8 mouse cellular contexts compared by ENCODE assay signal in the genomic region with DNA sequence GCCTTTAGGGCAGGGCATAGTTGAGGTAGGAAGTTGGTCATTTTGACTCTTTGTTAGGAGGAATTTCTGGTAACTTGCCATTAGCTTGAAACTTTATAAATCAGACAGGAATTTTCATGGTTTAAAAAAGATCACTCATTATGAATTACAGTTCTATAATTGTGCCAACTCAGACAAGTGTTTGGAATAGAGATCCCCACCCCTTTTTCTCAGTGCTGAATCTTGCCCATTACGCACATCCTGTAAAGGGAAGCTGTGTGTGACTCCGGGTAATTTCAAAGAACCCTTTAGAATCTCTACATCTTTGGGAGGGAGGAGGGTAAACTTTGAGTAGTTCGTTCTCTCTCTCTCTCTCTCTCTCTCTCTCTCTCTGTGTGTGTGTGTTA. TPM values are rescaled to one million over a fixed set of nuclear protein-coding genes. Genes with fewer than 3 reads are reported as not detected.
A peak's percentile ranks its signal among the peaks of the same experiment; 100 is the strongest.
DNase-seq lines count a peak whose midpoint lies in the region; ATAC-seq and TF ChIP-seq lines count a peak whose summit lies in the region.

No protein-coding gene starts in this region.

- peak; percentile 93 for ATAC-seq in inflammation-experienced regulatory T-cells, adult 6 months
- no peak for ATAC-seq in neural tube, embryonic 15.5 days (ENCODE audit: low FRiP score)
- no peak for ATAC-seq in monocyte, adult 5-6 weeks (replicated peaks; ENCODE audit: insufficient number of reproducible peaks, low FRiP score, low TSS enrichment, poor library complexity, severe bottlenecking)

- no peak overlapping the region for H3K9ac ChIP-seq in neural tube, embryonic 15.5 days (replicated peaks)

- no peak for DNase-seq in left cerebral cortex, adult 2 months (ENCODE audit: extremely low spot score in 1 of 2, low spot score in 2 of 2)
- DNase-seq in left cerebral cortex, postnatal 25 days (ENCODE audit: low spot score in 2 of 2): no peak
- no peak for DNase-seq in embryo, embryonic 10.5 days (ENCODE audit: low spot score)
- no peak for DNase-seq in cerebellum, postnatal 4 days (ENCODE audit: low spot score in 2 of 2)

- no peak for TF ChIP-seq POLR2A in bone marrow macrophage, adult 2 months (IDR thresholded peaks at IDR 0.05; ENCODE audit: borderline replicate concordance, low read depth, low read length)

- no peaks in the 10 kb centered on the region for H3K36me3 ChIP-seq in neural tube, embryonic 15.5 days

- TF ChIP-seq CTCF in left cerebral cortex, adult 2 months (IDR thresholded peaks at IDR 0.05): no peak
- TF ChIP-seq CTCF in bone marrow macrophage, adult 2 months (IDR thresholded peaks at IDR 0.05; ENCODE audit: low read depth, low read length): no peak

- H3K4me3 ChIP-seq in left cerebral cortex, adult 2 months: no peak overlapping the region
- peak overlapping the region; percentile 4; the same call in 1 of the 2 replicates for H3K4me3 ChIP-seq in bone marrow macrophage, adult 2 months (ENCODE audit: insufficient read depth, low read length)
- H3K4me3 ChIP-seq in neural tube, embryonic 15.5 days (replicated peaks): no peak overlapping the region

- intact Hi-C loops in left cerebral cortex, adult 2 months (cut with DNase I): no loop called here
- intact Hi-C loops in left cerebral cortex, postnatal 25 days (cut with DNase I): no loop called here

- peaks cover 59% of the 10 kb centered on the region for H3K4me1 ChIP-seq in bone marrow macrophage, adult 2 months (ENCODE audit: control insufficient read depth, insufficient read depth, low read length)
- 0 out of 2 replicates have a peak, but pooled peaks cover 5% of the 10 kb centered on the region for H3K4me1 ChIP-seq in neural tube, embryonic 15.5 days

- no peak overlapping the region for H3K4me2 ChIP-seq in neural tube, embryonic 15.5 days

- no peaks in the 10 kb centered on the region for H3K27me3 ChIP-seq in neural tube, embryonic 15.5 days (replicated peaks)

- H3K27ac ChIP-seq in left cerebral cortex, adult 2 months: peak overlapping the region; percentile 67; the same call in 1 of the 2 replicates
- H3K27ac ChIP-seq in bone marrow macrophage, adult 2 months (ENCODE audit: insufficient read depth, low read depth, low read length): peak overlapping the region; percentile 14; the same call in 1 of the 2 replicates
- peak overlapping the region; percentile 70 for H3K27ac ChIP-seq in neural tube, embryonic 15.5 days (replicated peaks)

- WGBS in neural tube, embryonic 15.5 days: 33% methylated on average over 3 of the region's 3 CpGs

- H3K9me3 ChIP-seq in neural tube, embryonic 15.5 days (replicated peaks): no peaks in the 10 kb centered on the region

RNA-seq across cellular contexts. Expression of a gene that starts 15.9 kb away (rescaled TPM):
- 10 to 100 TPM; 11.6 to 12.2 TPM for total RNA-seq in left cerebral cortex, adult 2 months (2021)
- 10 to 100 TPM; 11.0 to 13.0 TPM for total RNA-seq in left cerebral cortex, postnatal 25 days (2021)
- 113 and 114 TPM in 2 replicates for polyA plus RNA-seq in bone marrow macrophage, adult 2 months (2012; ENCODE audit: insufficient read depth, insufficient read length, missing spikeins)
- 10 to 100 TPM; 28.6 to 38.2 (median 31.7) TPM for polyA plus RNA-seq in inflammation-experienced regulatory T-cells, adult 6 months (2017; shearing (Covaris generic))
- polyA plus RNA-seq in neural tube, embryonic 15.5 days (2015; fragmentation: Nextera tagmentation; extraction: Ambion mirVana): 11.9 and 17.2 TPM in 2 replicates
- total RNA-seq in monocyte, adult 5-6 weeks (2017): 76.0 to 118 TPM (median 83.2 TPM) in 3 replicates

Comparison
In these comparisons a context has a peak if more than half of its experiments do, and no peak if none do; other contexts are left out.
1. H3K27ac ChIP-seq: peak in every context shown above with its lines; median percentile 70 in neural tube, embryonic 15.5 days; 67 in left cerebral cortex, adult 2 months; 14 in bone marrow macrophage, adult 2 months.